ENCODE assay signal across 24 mouse cellular contexts in the genomic region with DNA sequence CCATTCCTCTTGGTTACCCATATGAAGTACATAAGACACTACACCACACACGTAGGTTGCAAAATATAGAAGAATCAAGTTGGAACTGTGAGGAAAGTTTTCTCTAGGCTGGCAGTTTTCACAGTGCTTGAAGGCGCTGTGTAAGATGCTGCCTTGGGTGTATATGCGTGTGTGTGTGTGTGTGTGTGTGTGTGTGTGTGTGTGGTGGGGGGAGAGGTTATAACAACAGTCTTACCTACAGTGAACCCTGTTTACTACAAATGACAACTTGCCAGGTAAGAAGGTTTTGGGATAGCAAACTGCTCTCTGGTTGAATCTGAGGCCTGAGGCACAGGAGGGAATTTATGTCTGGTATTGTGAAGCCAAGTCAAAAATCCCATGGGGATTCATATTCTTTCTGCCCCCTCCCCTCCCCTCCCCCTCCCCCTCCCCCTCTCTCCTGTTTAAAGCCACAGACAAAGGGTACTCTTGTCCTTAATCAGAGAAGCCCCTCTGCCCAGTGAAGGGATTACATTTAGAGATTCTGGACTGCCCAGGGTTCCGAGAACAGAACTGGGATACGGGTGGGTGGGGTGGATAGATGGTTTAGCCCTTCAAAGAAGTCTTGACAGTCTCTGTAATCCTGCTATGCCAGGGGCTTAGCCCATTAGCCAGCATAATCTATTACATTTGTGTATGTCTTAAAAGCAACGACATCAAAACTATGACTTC.
DNase-seq lines count a peak whose midpoint lies in the region; ATAC-seq and TF ChIP-seq lines count a peak whose summit lies in the region.
"Had no signal": no experiment of that assay in that cellular context is flagged by ENCODE, and none has a peak within 500 bp of the region (broad histone marks: within the 10 kb centered on the region; RNA-seq: fewer than 3 reads in every experiment).

No protein-coding gene starts in this region.

- no peaks in the 10 kb centered on the region for H3K36me3 ChIP-seq in forebrain, embryonic 15.5 days
- no peaks in the 10 kb centered on the region for H3K36me3 ChIP-seq in forebrain, embryonic 11.5 days (ENCODE audit: control insufficient read depth, insufficient read depth, low read length)
- no peaks in the 10 kb centered on the region for H3K36me3 ChIP-seq in midbrain, embryonic 11.5 days (ENCODE audit: control insufficient read depth, insufficient read depth, low read length)
- H3K36me3 ChIP-seq in midbrain, embryonic 15.5 days (replicated peaks) = no peaks in the 10 kb centered on the region
- H3K36me3 ChIP-seq in midbrain, embryonic 14.5 days (ENCODE audit: control insufficient read depth, insufficient read depth, low read length) = peaks cover 2% of the 10 kb centered on the region; the same call in 1 of the 2 replicates
- H3K36me3 ChIP-seq in midbrain, postnatal 0 days (ENCODE audit: insufficient read depth, low read length) = no peaks in the 10 kb centered on the region
- no peaks in the 10 kb centered on the region; the same call in 1 of the 2 replicates for H3K36me3 ChIP-seq in testis, adult 2 months (ENCODE audit: control insufficient read depth, insufficient read depth, low read length)
- H3K36me3 ChIP-seq: G1E; hindbrain, embryonic 15.5 days had no signal

- WGBS in forebrain, embryonic 15.5 days = 66% methylated on average over 6 of the region's 6 CpGs
- WGBS in forebrain, embryonic 11.5 days = 62% methylated on average over 6 of the region's 6 CpGs
- 58% methylated on average over 6 of the region's 6 CpGs for WGBS in midbrain, embryonic 11.5 days
- 59% methylated on average over 6 of the region's 6 CpGs for WGBS in midbrain, embryonic 15.5 days
- 53% methylated on average over 6 of the region's 6 CpGs for WGBS in midbrain, embryonic 14.5 days
- WGBS in midbrain, postnatal 0 days = 62% methylated on average over 6 of the region's 6 CpGs

- no peaks in the 10 kb centered on the region for H3K9me3 ChIP-seq in forebrain, embryonic 15.5 days
- no peaks in the 10 kb centered on the region for H3K9me3 ChIP-seq in forebrain, embryonic 11.5 days (ENCODE audit: control insufficient read depth, low read length)
- H3K9me3 ChIP-seq in midbrain, embryonic 11.5 days (ENCODE audit: control insufficient read depth, low read length) = no peaks in the 10 kb centered on the region
- H3K9me3 ChIP-seq in midbrain, embryonic 15.5 days = no peaks in the 10 kb centered on the region
- no peaks in the 10 kb centered on the region for H3K9me3 ChIP-seq in midbrain, embryonic 14.5 days (ENCODE audit: control insufficient read depth, low read length)
- no peaks in the 10 kb centered on the region for H3K9me3 ChIP-seq in midbrain, postnatal 0 days (ENCODE audit: low read length)
- H3K9me3 ChIP-seq: forebrain, embryonic 12.5 days; hindbrain, embryonic 15.5 days had no signal

- TF ChIP-seq POLR2A in testis, adult 2 months (IDR thresholded peaks at IDR 0.05; ENCODE audit: control insufficient read depth, low read depth, low read length) = no peak

- no peak overlapping the region for H3K4me3 ChIP-seq in forebrain, embryonic 15.5 days
- no peak overlapping the region for H3K4me3 ChIP-seq in forebrain, embryonic 11.5 days (ENCODE audit: low read depth, low read length)
- H3K4me3 ChIP-seq in midbrain, embryonic 11.5 days (ENCODE audit: low read depth, low read length) = no peak overlapping the region
- H3K4me3 ChIP-seq in midbrain, embryonic 15.5 days = no peak overlapping the region
- no peak overlapping the region for H3K4me3 ChIP-seq in midbrain, embryonic 14.5 days (replicated peaks; ENCODE audit: low read depth, low read length)
- no peak overlapping the region for H3K4me3 ChIP-seq in midbrain, postnatal 0 days (ENCODE audit: low read depth, low read length)
- peak overlapping the region; percentile 71 for H3K4me3 ChIP-seq in testis, adult 2 months (ENCODE audit: control insufficient read depth, low read depth, low read length)
- H3K4me3 ChIP-seq: forebrain, embryonic 12.5 days; gastrocnemius, adult 2 months; hindbrain, embryonic 15.5 days had no signal

- no peak overlapping the region for H3K9ac ChIP-seq in forebrain, embryonic 15.5 days (replicated peaks)
- no peak overlapping the region for H3K9ac ChIP-seq in forebrain, embryonic 11.5 days (ENCODE audit: low read length)
- H3K9ac ChIP-seq in midbrain, embryonic 11.5 days (ENCODE audit: low read length) = no peak overlapping the region
- no peak overlapping the region for H3K9ac ChIP-seq in midbrain, embryonic 15.5 days
- H3K9ac ChIP-seq in midbrain, embryonic 14.5 days (replicated peaks; ENCODE audit: low read length) = no peak overlapping the region
- H3K9ac ChIP-seq in midbrain, postnatal 0 days (replicated peaks; ENCODE audit: low read length, poor library complexity, severe bottlenecking) = no peak overlapping the region
- H3K9ac ChIP-seq: forebrain, embryonic 12.5 days; forebrain, postnatal 0 days; hindbrain, embryonic 15.5 days had no signal

- no peaks in the 10 kb centered on the region for H3K27me3 ChIP-seq in forebrain, embryonic 15.5 days
- H3K27me3 ChIP-seq in forebrain, embryonic 11.5 days (ENCODE audit: control insufficient read depth, insufficient read depth, low read length) = no peaks in the 10 kb centered on the region
- no peaks in the 10 kb centered on the region for H3K27me3 ChIP-seq in midbrain, embryonic 11.5 days (ENCODE audit: control insufficient read depth, insufficient read depth, low read length)
- H3K27me3 ChIP-seq in midbrain, embryonic 15.5 days (replicated peaks) = no peaks in the 10 kb centered on the region
- no peaks in the 10 kb centered on the region for H3K27me3 ChIP-seq in midbrain, embryonic 14.5 days (ENCODE audit: control insufficient read depth, insufficient read depth, low read length)
- H3K27me3 ChIP-seq in midbrain, postnatal 0 days (ENCODE audit: insufficient read depth, low read length) = no peaks in the 10 kb centered on the region
- no peaks in the 10 kb centered on the region for H3K27me3 ChIP-seq in testis, adult 2 months (ENCODE audit: control insufficient read depth, insufficient read depth, low read length)
- H3K27me3 ChIP-seq: CH12.LX; forebrain, embryonic 12.5 days; hindbrain, embryonic 15.5 days; Patski had no signal

- DNase-seq in forebrain, embryonic 11.5 days (ENCODE audit: low spot score) = no peak
- peak; percentile 81 for DNase-seq in midbrain, embryonic 11.5 days (ENCODE audit: low spot score, missing footprints)
- no peak for DNase-seq in midbrain, embryonic 14.5 days
- DNase-seq in midbrain, postnatal 0 days (ENCODE audit: low spot score) = no peak
- DNase-seq in testis, postnatal 14 days (ENCODE audit: low spot score) = no peak
- DNase-seq: adrenal gland, postnatal 10 days; adrenal gland, postnatal 36 days; B cell, adult 2 months; cerebellum, adult 18-20 months; cerebellum, adult 9-10 months; cerebellum, postnatal 14 days; forebrain, postnatal 0 days; gastrocnemius, adult 2 months; gastrocnemius, postnatal 14 days; heart, adult 11 months had no signal

- TF ChIP-seq CTCF in midbrain, postnatal 0 days (IDR thresholded peaks at IDR 0.05) = no peak
- TF ChIP-seq CTCF in testis, adult 2 months (IDR thresholded peaks at IDR 0.05; ENCODE audit: control insufficient read depth, insufficient read depth, insufficient replicate concordance, low read depth, low read length) = no peak

- H3K27ac ChIP-seq in forebrain, embryonic 15.5 days (replicated peaks) = no peak overlapping the region
- no peak overlapping the region for H3K27ac ChIP-seq in forebrain, embryonic 11.5 days (ENCODE audit: low read depth, low read length)
- no peak overlapping the region for H3K27ac ChIP-seq in midbrain, embryonic 11.5 days (ENCODE audit: low read depth, low read length)
- no peak overlapping the region for H3K27ac ChIP-seq in midbrain, embryonic 15.5 days
- H3K27ac ChIP-seq in midbrain, embryonic 14.5 days (replicated peaks; ENCODE audit: low read depth, low read length) = no peak overlapping the region
- no peak overlapping the region for H3K27ac ChIP-seq in midbrain, postnatal 0 days (ENCODE audit: low read depth, low read length)
- H3K27ac ChIP-seq in testis, adult 2 months (ENCODE audit: control insufficient read depth, insufficient read depth, low read depth, low read length) = no peak overlapping the region
- H3K27ac ChIP-seq: forebrain, embryonic 12.5 days; gastrocnemius, adult 2 months; hindbrain, embryonic 15.5 days had no signal

- 0 out of 2 replicates have a peak, but pooled peaks have one; percentile 41 for ATAC-seq in forebrain, embryonic 15.5 days (replicated peaks)
- no peak for ATAC-seq in forebrain, embryonic 11.5 days (replicated peaks; ENCODE audit: low FRiP score)
- ATAC-seq in midbrain, embryonic 11.5 days (ENCODE audit: low FRiP score) = peak; percentile 57; the same call in 1 of the 2 replicates
- ATAC-seq in midbrain, embryonic 15.5 days (replicated peaks) = no peak
- peak; percentile 53; the same call in 1 of the 2 replicates for ATAC-seq in midbrain, embryonic 14.5 days (ENCODE audit: low FRiP score, low TSS enrichment)
- ATAC-seq in midbrain, postnatal 0 days (ENCODE audit: low FRiP score) = no peak
- ATAC-seq: forebrain, postnatal 0 days; Patski had no signal

- no peak overlapping the region for H3K4me2 ChIP-seq in forebrain, embryonic 15.5 days (replicated peaks)
- no peak overlapping the region for H3K4me2 ChIP-seq in forebrain, embryonic 11.5 days (ENCODE audit: low read depth, low read length, severe bottlenecking)
- no peak overlapping the region for H3K4me2 ChIP-seq in midbrain, embryonic 11.5 days
- no peak overlapping the region for H3K4me2 ChIP-seq in midbrain, embryonic 15.5 days
- H3K4me2 ChIP-seq in midbrain, embryonic 14.5 days (ENCODE audit: low read length) = no peak overlapping the region
- H3K4me2 ChIP-seq in midbrain, postnatal 0 days (ENCODE audit: low read depth, low read length, poor library complexity, severe bottlenecking) = no peak overlapping the region
- H3K4me2 ChIP-seq: forebrain, embryonic 12.5 days; heart, embryonic 11.5 days; hindbrain, embryonic 15.5 days had no signal

- peaks cover 11% of the 10 kb centered on the region; the same call in 1 of the 2 replicates for H3K4me1 ChIP-seq in forebrain, embryonic 15.5 days
- H3K4me1 ChIP-seq in forebrain, embryonic 11.5 days (replicated peaks; ENCODE audit: control insufficient read depth, insufficient read depth, low read length) = peaks cover 4% of the 10 kb centered on the region; the same call in 1 of the 2 replicates
- no peaks in the 10 kb centered on the region for H3K4me1 ChIP-seq in midbrain, embryonic 11.5 days (ENCODE audit: control insufficient read depth, insufficient read depth, low read length)
- peaks cover 4% of the 10 kb centered on the region for H3K4me1 ChIP-seq in midbrain, embryonic 15.5 days
- 0 out of 2 replicates have a peak, but pooled peaks cover 7% of the 10 kb centered on the region for H3K4me1 ChIP-seq in midbrain, embryonic 14.5 days (ENCODE audit: control insufficient read depth, insufficient read depth, low read length)
- H3K4me1 ChIP-seq in midbrain, postnatal 0 days (ENCODE audit: insufficient read depth, low read length) = no peaks in the 10 kb centered on the region
- no peaks in the 10 kb centered on the region for H3K4me1 ChIP-seq in testis, adult 2 months (ENCODE audit: control insufficient read depth, insufficient read depth, low read length)
- H3K4me1 ChIP-seq: hindbrain, embryonic 15.5 days had no signal

Comparison
In these comparisons a context has a peak if more than half of its experiments do, and no peak if none do; other contexts are left out.
1. ATAC-seq: peak in forebrain, embryonic 15.5 days (single experiment), midbrain, embryonic 11.5 days (single experiment) and midbrain, embryonic 14.5 days (single experiment); none in forebrain, embryonic 11.5 days (single experiment), midbrain, embryonic 15.5 days (single experiment) and midbrain, postnatal 0 days (single experiment).